Mouse (Mus musculus) spleen, postnatal 0 days (tissue): ENCODE results near the gene Psg18. TPM values are rescaled to one million over a fixed set of nuclear protein-coding genes. Genes with fewer than 3 reads are reported as not detected.

ENCODE experiments used
- polyA plus RNA-seq: library from polyadenylated mRNA; unstranded; fragments of >200 nt; fragmentation: Nextera tagmentation; extraction: Ambion mirVana; gene quantifications from 2 replicates; pipeline ENCODE4 v1.2.1, GENCODE M21; 2015

Gene Psg18
- not detected in 2 replicates for polyA plus RNA-seq

GRCm38 (mm10) chr7:18354909-18355308 lies at the start of gene Psg18:
Gene Psg18, minus strand, starts transcription at chr7:18355009.

Other genes starting within 250 kb of the Psg18 start
- not detected in 2 replicates for gene Igfl3, start 178.5 kb downstream of the Psg18 start, polyA plus RNA-seq
- not detected in 2 replicates for gene Mill1, start 109.7 kb downstream of the Psg18 start, polyA plus RNA-seq
- not detected in 2 replicates for gene Psg28, start 77.0 kb upstream of the Psg18 start, polyA plus RNA-seq
- gene Psg26, start 129.2 kb upstream of the Psg18 start, polyA plus RNA-seq = not detected in 2 replicates
- not detected in 2 replicates for gene Psg25, start 177.3 kb upstream of the Psg18 start, polyA plus RNA-seq
- gene Psg27, start 212.3 kb upstream of the Psg18 start, polyA plus RNA-seq = not detected in 2 replicates